Mouse (Mus musculus) lung, postnatal 36 days (tissue): ENCODE results near the gene Gps2.
A peak's percentile ranks its signal among the peaks of the same experiment; 100 is the strongest.
"Not testable (repeated sequence)": the region's sequence is repeated elsewhere in the genome, so short reads cannot be mapped to it uniquely, and the experiment has no call there.

Source experiments
- DNase-seq: peaks from one replicate; pipeline ENCODE4 v3.0.0; 2022; ENCODE audit warnings: mixed read lengths

Gps2 gene

DNA sequence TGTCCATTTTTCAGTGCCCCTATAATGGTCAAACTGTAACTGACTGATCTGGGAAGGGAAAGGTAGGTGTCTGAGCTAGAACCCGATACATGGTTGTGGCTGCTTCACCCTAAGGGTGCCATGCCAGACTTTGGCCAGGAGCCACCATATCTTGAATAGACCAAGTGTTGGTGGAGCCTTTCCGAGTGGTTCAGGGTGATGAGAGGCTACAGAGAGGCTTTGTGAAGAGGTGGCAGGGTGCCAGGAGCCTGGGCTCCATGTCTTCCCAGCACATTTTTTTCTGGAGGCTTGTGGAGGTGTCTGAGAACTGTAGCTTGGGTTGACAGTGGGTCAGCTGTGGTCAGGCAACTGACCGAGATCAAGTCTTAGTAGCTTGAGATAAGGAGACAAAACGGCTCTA is 22.2 kb upstream of the Gps2 start:
- DNase-seq, result no peak

DNA sequence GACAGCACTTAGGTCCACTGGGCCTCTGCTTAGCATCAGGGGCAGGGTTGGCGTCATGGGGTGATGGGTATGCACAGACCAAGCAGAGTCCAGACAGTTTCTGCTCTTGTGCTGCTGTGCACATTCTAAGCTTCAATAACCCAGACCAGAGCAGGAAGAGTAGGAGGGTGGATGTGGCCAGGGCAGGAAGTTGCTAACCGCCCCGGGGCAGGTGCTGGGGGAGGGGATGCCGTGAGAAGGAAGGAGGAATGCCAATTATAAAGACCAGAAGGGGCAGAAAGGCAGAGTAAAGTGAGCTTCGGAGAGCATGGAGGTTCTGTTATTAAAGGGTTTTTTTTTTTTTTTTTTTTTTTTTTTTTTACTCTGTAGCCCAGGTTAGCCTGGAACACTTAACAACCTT is 19.0 kb upstream of the Gps2 start:
- peak; percentile 61 for DNase-seq

- DNase-seq, result no peak
Measured at GRCm38 (mm10) chr11:69895291-69895690, 18.4 kb upstream of the Gps2 start, which contains the start of gene Acap1. Acap1 (minus strand) TSS chr11:69895539.

DNA sequence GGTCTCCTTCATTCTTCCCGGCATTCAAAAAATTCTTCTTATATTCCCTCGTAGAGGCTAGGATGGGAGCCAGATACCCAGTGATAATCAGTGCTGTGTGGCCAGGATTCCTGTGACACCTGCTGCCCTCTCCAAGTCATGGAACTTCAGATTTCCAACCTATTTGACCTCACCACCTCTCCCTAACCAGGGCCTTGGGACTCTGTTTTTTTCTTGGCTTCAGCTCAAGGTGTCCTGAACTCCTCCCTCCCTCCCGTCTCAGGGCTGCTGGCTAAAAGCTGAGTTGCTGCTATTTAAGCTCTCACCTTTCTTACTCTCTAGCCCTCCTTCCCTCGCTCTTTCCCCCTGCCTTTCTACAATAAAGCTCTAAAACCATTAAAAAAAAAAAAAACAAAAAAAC is 13.8 kb upstream of the Gps2 start:
- no peak for DNase-seq

DNA sequence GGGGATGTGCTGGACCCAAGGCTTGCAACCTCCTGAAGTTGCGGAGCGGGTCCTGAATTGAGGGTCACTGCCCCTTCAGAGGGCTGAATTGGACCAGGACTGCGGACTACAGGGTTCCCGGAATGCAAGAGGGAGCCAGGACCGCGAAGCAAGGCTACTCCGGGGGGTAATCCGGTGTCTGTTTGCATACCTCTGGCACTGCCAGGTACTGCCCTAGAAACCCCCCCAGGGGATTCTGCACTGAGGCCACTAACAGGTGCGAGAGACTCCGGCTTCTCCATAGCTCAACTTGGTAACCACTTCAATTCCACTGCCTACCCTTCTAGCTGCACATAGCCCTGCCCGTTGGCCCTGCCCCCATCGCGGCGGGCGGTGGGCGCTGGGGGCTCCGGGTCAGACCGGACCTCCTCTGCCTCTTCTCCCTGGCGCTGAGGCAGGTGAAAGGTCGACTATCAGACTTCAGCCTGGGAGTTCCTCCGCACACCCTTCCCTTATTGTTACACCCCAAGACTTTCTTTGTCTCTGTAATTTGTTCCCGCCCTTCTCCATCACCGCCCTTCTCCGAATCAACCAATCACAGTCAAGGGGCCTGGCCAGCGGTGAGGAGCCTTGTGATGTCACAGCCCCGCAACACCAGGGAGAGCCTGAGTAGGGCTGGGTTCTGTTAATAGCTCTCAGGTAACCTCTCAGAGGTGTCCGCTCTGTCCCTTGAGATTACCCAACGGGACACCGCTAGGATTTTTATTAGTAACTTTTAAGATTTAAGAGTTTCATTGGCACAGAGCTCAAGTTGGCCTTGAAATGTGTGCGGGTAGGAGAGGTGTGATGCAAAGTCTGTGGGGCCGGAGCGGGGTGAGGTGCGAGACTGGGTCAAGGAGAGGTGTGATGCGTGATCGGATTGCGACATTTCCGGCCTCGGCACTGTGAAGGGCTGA is 12.9 kb upstream of the Gps2 start, which contains the start of the genes 2810408A11Rik and Neurl4:
TSS of gene 2810408A11Rik (minus strand) at position 517 of the 935 bp plus-strand sequence.
TSS of gene Neurl4 (plus strand) at position 602 of the 935 bp plus-strand sequence.
- peak; percentile 96 for DNase-seq

DNA sequence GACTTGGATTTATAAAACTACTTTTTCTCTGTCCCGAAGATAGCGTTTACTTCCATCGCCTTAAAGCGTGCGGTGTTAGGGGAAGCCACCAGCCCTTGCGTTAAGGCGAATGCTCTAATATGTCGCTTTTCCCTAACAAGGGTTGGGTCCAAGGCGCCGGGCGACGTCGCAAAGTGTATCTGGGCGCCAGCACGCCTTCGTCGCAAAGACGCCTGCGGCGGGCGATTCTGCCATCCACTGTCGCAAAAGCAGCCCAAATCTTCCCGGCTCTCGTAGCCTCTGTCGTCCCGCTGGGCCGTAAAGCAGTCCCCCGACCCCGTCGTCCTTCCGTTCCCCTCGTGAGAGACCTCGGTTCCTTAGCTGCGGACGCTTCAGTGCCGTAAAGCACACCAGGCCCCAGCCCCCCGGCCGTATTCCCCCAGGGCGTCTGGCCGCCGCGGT is 12.3 kb upstream of the Gps2 start:
- DNase-seq, result peak; percentile 96

DNA sequence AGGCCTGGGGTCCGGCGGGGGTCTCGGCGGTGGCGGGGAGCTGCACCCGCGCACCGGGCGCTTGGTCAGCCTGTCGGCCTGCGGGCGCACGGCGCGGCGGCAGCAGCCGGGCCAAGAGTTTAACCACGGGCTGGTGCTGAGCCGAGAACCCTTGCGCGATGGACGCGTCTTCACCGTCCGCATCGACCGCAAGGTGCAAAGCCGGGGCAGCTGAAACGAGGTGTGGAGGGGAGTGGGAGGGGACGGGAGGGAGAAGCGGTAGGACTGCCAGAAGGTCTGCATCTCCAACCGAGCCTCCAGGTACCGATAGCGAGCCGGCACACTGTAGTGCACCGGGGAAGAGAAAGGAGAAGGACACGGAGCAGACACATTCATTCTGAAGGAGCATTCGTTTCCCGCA is 11.7 kb upstream of the Gps2 start:
- no peak for DNase-seq

- DNase-seq, result no peak
Measured at GRCm38 (mm10) chr11:69902972-69903371, 10.7 kb upstream of the Gps2 start.

DNA sequence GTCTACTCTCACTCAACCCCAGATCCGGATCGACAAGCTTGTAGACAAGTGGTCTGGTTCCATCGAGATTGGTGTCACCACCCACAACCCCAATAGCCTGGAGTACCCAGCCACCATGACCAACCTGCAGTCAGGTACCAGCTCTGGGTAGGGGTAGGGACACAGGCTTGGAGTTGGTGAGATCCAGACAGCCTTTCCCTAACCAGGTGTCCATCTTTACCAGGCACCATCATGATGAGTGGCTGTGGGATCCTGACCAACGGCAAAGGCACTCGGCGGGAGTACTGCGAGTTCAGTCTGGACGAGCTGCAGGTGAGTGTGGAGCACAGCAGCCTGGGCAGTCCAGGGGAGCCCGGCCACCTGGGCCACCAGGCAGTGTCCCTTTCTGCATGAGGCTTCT is 9.4 kb upstream of the Gps2 start:
- DNase-seq, result no peak

DNA sequence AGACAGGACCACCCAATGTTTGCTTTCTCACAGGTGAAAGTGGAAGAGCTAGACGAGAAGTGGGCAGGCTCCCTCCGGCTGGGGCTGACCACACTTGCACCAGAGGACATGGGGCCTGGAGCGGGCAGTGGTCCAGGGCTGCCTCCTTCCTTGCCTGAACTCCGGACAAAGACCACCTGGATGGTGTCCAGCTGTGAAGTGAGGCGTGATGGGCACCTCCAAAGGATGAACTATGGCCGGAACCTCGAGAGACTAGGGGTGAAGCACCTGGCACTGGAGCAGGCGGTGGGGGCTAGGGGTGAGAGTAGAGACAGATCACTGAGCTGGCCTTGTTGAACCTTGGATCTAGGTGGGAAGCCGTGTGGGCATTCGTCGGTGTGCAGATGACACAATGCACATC is 5.0 kb upstream of the Gps2 start:
- DNase-seq, result no peak

DNA sequence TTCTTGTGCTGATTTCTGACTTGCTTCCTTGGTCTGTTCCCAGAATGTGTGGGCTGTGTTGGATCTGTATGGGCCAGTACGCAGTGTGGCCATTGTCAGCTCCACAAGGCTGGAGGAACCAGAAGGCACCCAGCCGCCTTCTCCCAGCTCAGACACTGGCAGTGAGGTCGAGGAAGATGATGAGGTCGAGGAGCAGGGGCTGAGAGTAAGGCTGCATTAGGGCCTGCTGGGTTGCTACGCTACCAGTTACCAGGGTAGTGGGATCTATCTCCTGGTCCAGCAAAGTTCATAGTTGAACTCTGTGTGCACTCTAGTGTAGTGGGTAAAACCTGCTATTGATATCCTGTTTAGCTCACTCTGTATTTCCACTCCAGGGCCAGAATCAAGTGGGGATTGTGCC is 4.5 kb upstream of the Gps2 start:
- no peak for DNase-seq

DNA sequence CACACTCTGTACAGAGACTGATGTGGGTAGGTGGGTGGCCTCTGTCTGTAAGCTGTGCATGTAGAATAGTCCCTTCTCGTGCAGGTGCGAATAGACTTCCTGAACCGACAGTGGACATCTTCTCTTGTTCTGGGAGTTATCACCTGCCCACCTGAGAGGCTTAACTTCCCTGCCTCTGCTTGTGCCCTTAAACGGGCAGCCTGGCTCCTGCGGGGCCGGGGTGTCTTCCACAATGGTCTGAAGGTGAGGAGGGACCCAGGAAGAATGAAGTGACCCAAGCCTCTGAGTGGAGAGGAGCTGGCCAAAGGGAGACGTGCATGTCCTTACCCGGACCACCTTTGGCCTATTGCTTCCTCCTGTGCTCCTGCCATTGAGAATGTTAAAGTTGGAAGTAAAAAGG is 3.5 kb upstream of the Gps2 start:
- no peak for DNase-seq

GRCm38 (mm10) chr11:69910781-69911560 is 2.7 kb upstream of the Gps2 start:
- no peak for DNase-seq

GRCm38 (mm10) chr11:69911701-69912100 is 2.0 kb upstream of the Gps2 start:
- no peak for DNase-seq

- peak; percentile 76 for DNase-seq
Measured at GRCm38 (mm10) chr11:69912716-69913530, 765 bp upstream of the Gps2 start.

DNA sequence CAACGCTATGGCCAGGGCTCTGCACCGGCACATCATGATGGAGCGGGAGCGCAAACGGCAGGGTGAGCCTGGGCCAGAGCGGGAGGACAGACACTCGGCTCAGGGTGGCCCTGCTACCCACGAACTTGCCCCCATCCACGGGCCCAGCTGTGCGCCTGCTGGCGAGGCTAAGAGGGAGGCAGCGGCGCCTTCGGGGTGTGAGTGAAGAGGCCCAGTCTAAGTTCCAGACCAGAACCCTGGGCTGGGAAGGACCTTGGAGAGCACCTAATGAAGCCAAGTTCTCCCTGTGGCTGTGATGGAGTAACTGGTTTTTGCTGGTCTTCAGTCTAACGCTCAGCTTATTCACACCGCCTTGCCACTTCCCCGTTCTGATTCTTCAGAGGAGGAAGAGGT is 680 bp downstream of the Gps2 start:
- no peak for DNase-seq

DNA sequence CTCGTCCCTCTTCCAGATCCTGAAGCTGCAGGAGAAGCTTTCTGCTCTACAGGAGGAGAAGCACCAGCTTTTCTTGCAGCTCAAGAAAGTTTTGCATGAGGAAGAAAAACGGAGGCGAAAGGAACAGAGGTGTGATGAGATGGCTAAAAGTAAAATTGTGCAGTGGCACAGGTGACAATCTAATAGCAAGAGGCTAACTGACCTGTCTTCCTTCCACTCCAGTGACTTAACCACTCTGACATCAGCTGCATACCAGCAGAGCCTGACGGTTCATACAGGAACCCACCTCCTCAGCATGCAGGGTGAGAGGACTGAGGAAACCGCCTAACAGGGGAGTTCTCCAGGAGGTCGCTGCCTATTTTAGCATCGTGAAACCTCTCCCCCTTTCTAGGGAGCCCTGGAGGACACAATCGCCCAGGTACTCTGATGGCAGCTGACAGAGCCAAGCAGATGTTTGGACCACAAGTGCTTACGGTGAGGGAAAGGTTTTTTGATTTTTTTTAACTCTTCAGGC is 1.3 kb downstream of the Gps2 start:
- no peak for DNase-seq

DNA sequence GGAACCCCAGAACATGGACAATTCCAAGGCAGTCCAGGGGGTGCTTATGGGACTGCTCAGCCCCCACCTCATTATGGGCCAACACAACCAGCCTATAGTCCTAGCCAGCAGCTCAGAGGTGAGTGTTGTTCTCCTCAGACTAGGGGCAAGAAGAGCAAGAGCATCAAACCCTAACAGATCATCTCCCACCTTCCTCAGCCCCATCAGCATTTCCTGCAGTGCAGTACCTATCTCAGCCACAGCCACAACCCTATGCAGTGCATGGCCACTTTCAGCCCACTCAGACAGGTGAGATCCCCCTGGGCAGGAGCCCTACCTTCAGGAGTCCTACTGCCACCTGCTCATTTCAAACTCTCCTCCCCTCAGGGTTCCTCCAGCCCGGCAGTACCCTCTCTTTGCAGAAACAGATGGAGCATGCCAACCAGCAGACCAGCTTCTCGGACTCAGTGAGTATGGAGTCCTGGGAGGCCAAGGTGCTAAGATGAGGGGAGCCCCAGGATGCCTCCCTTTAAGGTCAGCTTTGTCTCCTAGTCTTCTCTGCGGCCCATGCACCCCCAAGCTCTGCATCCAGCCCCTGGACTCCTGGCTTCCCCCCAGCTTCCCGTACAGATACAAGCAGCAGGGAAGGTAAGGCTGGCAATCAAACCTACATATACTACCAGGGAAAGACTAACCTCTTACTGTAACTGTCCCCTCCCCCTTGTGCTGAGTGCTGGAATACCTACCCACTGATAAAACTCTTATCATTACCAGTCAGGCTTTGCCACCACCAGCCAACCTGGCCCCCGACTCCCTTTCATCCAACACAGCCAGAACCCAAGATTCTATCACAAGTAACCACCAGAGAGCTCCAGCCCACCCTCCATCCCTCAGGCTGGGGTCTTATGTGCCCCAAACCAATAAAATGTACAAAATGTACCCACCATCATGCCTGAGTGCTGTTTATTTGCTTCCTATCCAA is 2.3 kb downstream of the Gps2 start:
- no peak for DNase-seq

DNA sequence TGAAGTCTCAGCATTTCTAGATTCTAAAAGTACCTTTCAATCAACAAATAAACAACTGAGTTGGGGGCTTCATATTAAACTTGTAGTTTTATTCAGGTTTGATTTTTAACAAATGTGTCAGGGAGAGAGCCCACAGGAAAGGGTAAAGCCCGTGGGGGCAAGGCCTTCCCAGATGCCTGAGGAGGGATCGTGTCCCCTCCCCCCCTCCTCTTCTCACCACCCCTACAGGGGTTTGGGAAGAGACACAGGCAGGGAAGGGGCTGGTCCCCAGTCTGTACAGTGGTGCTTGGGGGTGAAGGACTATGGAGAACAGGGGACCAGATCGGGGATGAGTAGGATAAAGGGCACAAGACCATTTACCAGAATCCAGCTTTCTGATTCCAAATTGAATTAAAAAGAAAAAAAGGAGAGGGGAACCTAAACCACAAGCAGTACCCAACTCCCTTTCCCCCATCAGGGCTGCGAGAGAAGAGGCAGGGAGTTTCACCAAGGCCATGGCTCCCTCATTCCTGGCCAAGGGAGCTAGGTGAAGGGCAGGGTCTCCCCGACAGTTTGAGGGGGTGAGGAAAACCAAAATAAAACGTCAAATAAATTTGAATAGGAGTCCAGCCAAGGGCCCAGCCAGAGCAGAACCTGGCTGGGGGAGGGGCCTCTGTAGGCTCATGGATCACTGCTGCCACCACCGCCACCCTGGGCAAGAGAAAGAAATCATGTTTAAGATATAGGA is 3.1 kb downstream of the Gps2 start:
- not testable (repeated sequence) for DNase-seq

DNA sequence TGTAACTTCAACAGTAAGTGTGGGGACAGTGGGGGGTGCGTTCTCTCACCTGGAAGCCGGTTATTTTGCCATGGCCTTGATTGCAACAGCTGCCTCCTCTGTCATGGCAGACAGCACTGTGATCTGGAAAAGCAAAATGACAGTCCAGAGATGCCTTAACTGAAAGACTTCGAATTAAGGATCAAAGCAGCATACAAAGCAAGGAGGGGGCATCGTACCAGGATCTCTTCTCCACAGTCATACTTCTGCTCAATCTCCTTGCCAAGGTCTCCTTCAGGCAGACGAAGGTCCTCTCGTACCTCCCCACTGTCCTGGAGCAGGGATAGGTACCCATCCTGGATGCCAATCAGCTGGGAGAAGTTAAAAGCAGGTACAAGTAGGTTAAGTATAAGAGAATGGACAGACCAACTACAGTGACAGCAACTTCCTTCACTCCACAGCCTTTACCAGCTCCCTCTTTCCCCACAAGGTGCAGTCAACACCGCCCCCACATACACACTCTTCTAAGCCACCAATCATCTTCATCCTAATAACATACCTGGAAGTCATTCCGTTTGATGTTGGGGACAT is 3.8 kb downstream of the Gps2 start:
- no peak for DNase-seq
